Mouse (Mus musculus): Measurements from ENCODE around the gene Mbd3l2. TPM values are rescaled to one million over a fixed set of nuclear protein-coding genes. Genes with fewer than 3 reads are reported as not detected.
"Not testable (repeated sequence)": the region's sequence is repeated elsewhere in the genome, so short reads cannot be mapped to it uniquely, and the experiment has no call there.

Mbd3l2 gene
- not detected for total RNA-seq (2021)
- long read RNA-seq, experiment 1, result 0 reads
- long read RNA-seq, experiment 2, result 0 reads

DNA sequence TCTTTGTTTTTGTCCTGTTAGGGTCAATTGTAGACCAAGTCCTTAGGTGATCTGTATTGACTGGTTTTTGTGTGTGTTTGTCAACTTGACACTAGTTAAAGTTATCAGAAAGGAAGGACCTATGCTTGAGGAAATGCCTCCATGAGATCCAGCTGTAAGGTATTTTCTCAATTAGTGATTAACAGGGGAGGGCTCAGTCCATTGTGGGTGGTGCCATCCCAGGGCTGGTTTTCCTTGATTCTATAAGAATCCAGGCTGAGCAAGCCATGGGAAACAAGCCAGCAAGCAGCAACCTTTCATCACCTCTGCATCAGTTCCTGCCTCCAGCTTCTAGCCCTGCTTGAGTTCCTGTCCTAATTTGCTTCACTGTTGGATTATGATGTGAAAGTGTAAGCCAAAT is at the start of gene Mbd3l2:
Gene Mbd3l2 (plus strand): TSS at position 301 of the 400 bp plus-strand sequence.
- no peak for DNase-seq

GRCm38 (mm10) chr9:18385782-18386181 is 44.7 kb upstream of the Mbd3l2 start:
- DNase-seq, result peak; percentile 16

- DNase-seq, result no peak
These were observed 30.8 kb upstream of the Mbd3l2 start for GRCm38 (mm10) chr9:18399629-18400028.

DNA sequence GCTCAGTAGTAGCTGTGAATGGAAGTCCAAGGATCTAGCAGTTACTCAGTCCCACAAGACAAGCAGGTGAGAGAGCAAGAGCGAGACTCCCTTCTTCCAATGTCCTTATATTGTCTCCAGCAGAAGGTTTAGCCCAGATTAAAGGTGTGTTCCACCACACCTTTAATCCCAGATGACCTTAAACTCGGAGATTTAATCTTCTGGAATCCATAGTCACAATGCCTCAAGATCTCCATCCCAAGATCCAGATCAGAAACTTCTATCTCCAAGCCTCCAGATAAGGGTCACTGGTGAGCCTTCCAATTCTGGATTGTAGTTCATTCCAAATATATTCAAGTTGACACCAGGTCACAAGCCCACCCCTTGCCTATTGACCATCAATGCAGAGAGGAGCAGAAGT is 27.6 kb upstream of the Mbd3l2 start, which contains the start of gene Naalad2:
Gene Naalad2 (minus strand): TSS at position 101 of the 400 bp plus-strand sequence.
- not testable (repeated sequence) for DNase-seq

DNA sequence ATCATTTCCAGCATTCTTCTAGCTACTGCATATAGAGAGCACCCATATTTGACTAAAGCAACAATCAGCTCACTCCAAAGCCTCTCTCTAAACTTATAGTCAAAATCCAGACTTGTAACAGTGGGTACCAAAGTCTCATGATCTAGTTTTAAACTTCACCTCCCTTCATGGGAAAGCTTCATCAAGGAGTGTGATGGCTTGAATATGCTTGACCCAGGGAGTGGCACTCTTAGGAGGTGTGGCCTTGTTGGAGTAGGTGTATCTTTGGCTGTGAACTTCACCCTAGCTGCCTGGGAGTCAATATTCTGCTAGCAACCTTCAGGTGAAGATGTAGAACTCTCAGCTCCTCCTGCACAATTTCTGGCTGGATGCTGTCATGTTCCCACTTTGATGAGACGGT is 26.3 kb upstream of the Mbd3l2 start, which contains the start of gene Ubtfl1:
Gene Ubtfl1 (plus strand): TSS at position 301 of the 400 bp plus-strand sequence.
- DNase-seq, result no peak

DNA sequence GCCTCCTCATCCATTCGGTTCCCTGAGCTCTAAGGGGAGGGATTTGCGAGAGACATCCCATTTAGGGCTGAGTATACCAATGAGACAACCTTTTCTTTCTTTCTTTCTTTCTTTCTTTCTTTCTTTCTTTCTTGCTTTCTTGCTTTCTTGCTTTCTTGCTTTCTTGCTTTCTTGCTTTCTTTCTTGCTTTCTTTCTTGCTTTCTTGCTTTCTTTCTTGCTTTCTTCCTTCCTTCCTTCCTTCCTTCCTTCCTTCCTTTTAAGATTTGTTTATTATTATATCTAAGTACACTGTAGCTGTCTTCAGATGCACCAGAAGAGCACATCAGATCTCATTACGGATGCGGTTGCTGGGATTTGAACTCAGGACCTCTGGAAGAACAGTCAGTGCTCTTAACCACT is 18.1 kb upstream of the Mbd3l2 start:
- DNase-seq, result not testable (repeated sequence)

- no peak for DNase-seq
These were observed 1.2 kb downstream of the Mbd3l2 start for GRCm38 (mm10) chr9:18431687-18432086.

DNA sequence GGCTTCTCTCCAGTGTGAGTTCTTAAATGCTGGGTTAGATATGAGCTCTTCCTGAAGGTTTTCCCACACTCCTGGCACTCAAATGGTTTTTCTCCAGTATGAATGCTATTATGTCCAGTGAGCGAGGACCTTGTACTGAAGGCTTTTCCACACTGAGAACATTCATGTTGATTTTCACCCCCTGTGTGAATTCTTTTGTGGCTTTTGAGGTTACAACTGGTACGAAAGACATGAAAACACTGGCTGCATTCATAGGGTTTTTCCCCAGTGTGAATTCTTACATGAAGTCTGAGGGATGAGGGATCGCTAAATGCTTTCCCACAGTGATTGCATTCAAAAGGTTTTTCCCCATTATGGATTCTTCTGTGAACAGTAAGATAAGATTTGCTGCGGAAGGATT is 26.1 kb downstream of the Mbd3l2 start:
- no peak for DNase-seq

DNA sequence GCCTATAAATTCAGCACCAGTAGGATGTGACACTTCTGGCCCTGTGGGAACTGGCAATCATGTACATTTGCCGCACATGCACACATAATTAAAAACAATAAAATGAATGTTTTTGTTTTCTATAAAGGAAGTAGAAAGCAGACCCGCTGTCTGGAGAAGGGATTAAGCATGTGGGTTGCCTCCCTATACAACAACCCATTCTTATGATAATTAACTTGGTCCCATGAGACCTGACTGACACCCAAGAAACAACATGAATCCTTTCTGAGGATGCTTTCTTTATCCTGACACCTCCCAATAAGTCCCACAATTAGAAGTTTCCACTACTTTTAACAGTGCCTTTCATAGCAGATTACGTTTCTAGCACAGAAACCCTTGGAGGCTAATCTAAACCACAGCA is 36.9 kb downstream of the Mbd3l2 start:
- no peak for DNase-seq

DNA sequence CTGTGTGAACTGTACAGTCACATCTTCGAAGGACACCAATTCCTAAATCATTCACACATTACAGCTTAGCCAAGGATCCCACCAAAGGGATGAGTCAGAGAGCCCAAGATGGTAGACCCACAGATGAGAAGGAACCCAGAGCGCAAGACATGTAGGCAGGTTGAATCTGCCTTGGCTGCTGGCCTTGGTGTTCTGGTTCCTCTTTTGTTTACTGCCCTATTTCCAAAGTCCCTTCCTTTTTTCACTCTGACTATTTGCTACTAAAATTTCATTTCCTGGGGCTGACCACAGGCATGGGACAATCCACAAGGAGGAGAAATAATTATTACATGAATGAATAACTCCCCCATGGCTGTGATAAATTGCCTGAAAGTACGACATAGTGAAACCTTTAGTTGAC is 37.6 kb downstream of the Mbd3l2 start:
- no peak for DNase-seq

- peak; percentile 65 for DNase-seq
These were observed 43.1 kb downstream of the Mbd3l2 start for GRCm38 (mm10) chr9:18473324-18474128.

DNA sequence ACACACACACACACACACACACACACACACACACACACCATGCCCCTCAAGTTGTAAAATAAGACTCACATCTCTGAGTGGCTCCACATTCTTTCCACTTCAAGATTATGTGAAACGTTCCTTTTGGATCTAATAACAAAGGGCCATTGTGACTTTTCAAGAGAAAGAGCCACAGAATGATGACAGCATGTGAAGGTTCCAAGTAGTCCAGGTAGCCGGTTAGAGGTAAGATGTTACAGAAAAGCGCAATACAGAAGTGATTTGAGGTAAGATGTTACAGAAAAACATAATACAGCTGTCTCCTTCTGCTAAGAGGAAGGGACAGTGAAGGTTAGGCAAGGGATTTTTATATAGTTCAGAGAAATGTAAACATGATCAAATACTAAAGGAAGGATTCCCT is 47.7 kb downstream of the Mbd3l2 start, which contains the start of the genes Zfp558 and Mbd3l1:
Gene Zfp558 (minus strand): TSS at position 101 of the 400 bp plus-strand sequence.
Gene Mbd3l1 (plus strand): TSS at position 192 of the 400 bp plus-strand sequence.
- no peak for DNase-seq

Small RNA genes within 50 kb of the gene (microRNA-seq; reads per million reads assigned to microRNA genes)
- 0 reads per million in 2 experiments for gene Gm22854

Other genes with a start within 250 kb of the Mbd3l2 start
- 10 to 100 TPM; 36.1 to 42.1 TPM for gene Chordc1, start 138.5 kb upstream of the Mbd3l2 start, total RNA-seq (2021)
- 10 to 100 TPM; 10.2 to 10.9 TPM for gene Naalad2, start 27.7 kb upstream of the Mbd3l2 start, total RNA-seq (2021)
- not detected for gene Ubtfl1, start 26.2 kb upstream of the Mbd3l2 start, total RNA-seq (2021)
- 1 to 10 TPM; 1.6 to 1.8 TPM for gene Zfp558, start 47.6 kb downstream of the Mbd3l2 start, total RNA-seq (2021)
- not detected for gene Mbd3l1, start 47.7 kb downstream of the Mbd3l2 start, total RNA-seq (2021)
- gene Muc16, start 243.9 kb downstream of the Mbd3l2 start, total RNA-seq (2021), result under 1 TPM; 0.02 to 0.16 TPM

Measured in gastrocnemius, postnatal 10 days (tissue).